Mouse (Mus musculus) olfactory bulb, adult 2 months (tissue): ENCODE measurements around the gene Rps26.

Experiments used
- CTCF ChIP-seq: fragments of 200-500 bp; IDR thresholded peaks from 2 replicates; pipeline ENCODE4 v1.5.1; 2012; ENCODE audit warnings: low read depth, mild to moderate bottlenecking, low read length, moderate library complexity; ENCODE audit not compliant: insufficient read depth
- POLR2A ChIP-seq: fragments of 200-500 bp; IDR thresholded peaks from 2 replicates; pipeline ENCODE4 v1.6.1; 2012; ENCODE audit warnings: mild to moderate bottlenecking, low read depth, low read length, moderate library complexity; ENCODE audit not compliant: insufficient read depth

DNA sequence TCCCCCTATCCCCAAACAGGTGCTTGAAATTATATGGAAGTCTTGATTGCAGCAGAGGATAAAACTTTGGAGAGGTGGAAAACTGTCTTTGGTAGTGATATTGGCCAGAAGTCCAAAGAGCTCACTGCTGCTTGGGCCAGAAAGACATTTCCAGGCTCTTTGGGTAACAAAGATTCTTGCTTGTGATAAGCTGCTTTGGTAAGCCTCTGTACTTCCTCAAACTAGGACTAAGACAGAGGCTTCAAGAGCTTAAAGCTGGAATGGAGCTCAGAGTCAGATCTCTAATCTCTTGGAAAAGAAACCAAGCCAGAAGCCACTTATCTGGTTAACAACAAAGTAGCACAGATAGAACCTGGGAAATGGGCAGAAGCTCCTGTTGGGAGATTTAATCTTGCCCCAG, 35.9 kb upstream of the Rps26 start:
- TF ChIP-seq POLR2A (no peak), CTCF (no peak)
